ENCODE assay signal across 23 mouse cellular contexts in the genomic region with DNA sequence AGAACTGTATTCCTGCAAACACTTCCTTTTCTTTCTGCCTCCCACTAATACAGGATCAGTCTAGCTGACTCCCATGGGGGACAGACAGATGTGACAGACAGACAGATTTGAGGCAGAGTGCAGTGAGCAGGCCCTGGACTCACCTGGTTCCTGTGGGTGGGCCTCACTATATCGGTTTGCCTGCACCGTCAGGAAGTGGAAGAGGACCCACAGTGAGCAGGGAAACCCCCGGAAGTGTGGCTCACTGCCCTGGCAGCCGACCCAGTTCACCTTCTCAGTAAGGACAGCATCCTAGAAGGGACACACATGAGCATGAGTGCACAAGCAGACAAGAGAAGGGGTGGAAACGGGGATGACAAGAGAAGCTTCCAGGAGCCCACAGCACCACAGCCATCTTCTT. TPM values are rescaled to one million over a fixed set of nuclear protein-coding genes. Genes with fewer than 3 reads are reported as not detected.
A peak's percentile ranks its signal among the peaks of the same experiment; 100 is the strongest.
DNase-seq lines count a peak whose midpoint lies in the region; ATAC-seq lines count a peak whose summit lies in the region.
"Had no signal": no experiment of that assay in that cellular context is flagged by ENCODE, and none has a peak within 500 bp of the region (broad histone marks: within the 10 kb centered on the region; RNA-seq: fewer than 3 reads in every experiment).

No protein-coding gene starts in this region.

- intact Hi-C loops in left cerebral cortex, postnatal 4 days (cut with DNase I) = no loop called here

- no peak overlapping the region for H3K27ac ChIP-seq in kidney, embryonic 15.5 days
- H3K27ac ChIP-seq: embryonic facial prominence, embryonic 10.5 days; kidney, postnatal 0 days; limb, embryonic 15.5 days; neural tube, embryonic 12.5 days; stomach, postnatal 0 days had no signal

- no peaks in the 10 kb centered on the region for H3K9me3 ChIP-seq in kidney, embryonic 15.5 days (replicated peaks)
- H3K9me3 ChIP-seq: embryonic facial prominence, embryonic 10.5 days; limb, embryonic 15.5 days; neural tube, embryonic 12.5 days had no signal

- WGBS in kidney, embryonic 15.5 days = 60% methylated on average over 5 of the region's 5 CpGs

- no peak overlapping the region for H3K9ac ChIP-seq in kidney, embryonic 15.5 days
- H3K9ac ChIP-seq: limb, embryonic 15.5 days; neural tube, embryonic 12.5 days had no signal

- H3K4me3 ChIP-seq in kidney, embryonic 15.5 days (replicated peaks) = no peak overlapping the region
- H3K4me3 ChIP-seq: embryonic facial prominence, embryonic 10.5 days; limb, embryonic 15.5 days; neural tube, embryonic 12.5 days had no signal

- peaks cover 8% of the 10 kb centered on the region for H3K4me1 ChIP-seq in kidney, embryonic 15.5 days

- H3K27me3 ChIP-seq in splenic B cell, adult 2 months (ENCODE audit: control insufficient read depth, insufficient read depth, low read length, poor library complexity, severe bottlenecking) = no peaks in the 10 kb centered on the region
- H3K27me3 ChIP-seq in kidney, embryonic 15.5 days = no peaks in the 10 kb centered on the region
- H3K27me3 ChIP-seq: limb, embryonic 15.5 days had no signal

- no peaks in the 10 kb centered on the region; the same call in 1 of the 2 replicates for H3K36me3 ChIP-seq in splenic B cell, adult 2 months (ENCODE audit: control insufficient read depth, insufficient read depth, low read length, poor library complexity, severe bottlenecking)
- H3K36me3 ChIP-seq in kidney, embryonic 15.5 days = peaks cover 53% of the 10 kb centered on the region

- H3K4me2 ChIP-seq in kidney, embryonic 15.5 days = no peak overlapping the region
- H3K4me2 ChIP-seq: limb, embryonic 15.5 days; neural tube, embryonic 12.5 days had no signal

- DNase-seq in CD4-positive, CD25-positive, alpha-beta regulatory T cell, adult 2 months (ENCODE audit: low read depth, low spot score) = peak; percentile 61
- DNase-seq in splenic B cell, adult 2 months (ENCODE audit: low read depth, low spot score) = peak; percentile 64
- DNase-seq in thymus, postnatal 36 days = peak; percentile 54 to 70
- no peak for DNase-seq in lung, postnatal 10 days
- DNase-seq in left cerebral cortex, postnatal 4 days = no peak
- DNase-seq: adrenal gland, adult 2 months; cerebellum, adult 8-10 months; gastrocnemius, postnatal 14 days; heart, adult 18-20 months; kidney, adult 11 months had no signal

- ATAC-seq in activated CD4-positive, CD25-positive, alpha-beta regulatory T cell, adult 4 months = peak; percentile 60
- no peak for ATAC-seq in kidney, embryonic 15.5 days (replicated peaks; ENCODE audit: low FRiP score)
- ATAC-seq: hindbrain, embryonic 16.5 days had no signal

RNA-seq across cellular contexts. Expression of gene Qsox1, which starts 30.3 kb away (rescaled TPM):
- 10 to 100 TPM; 26.9 to 46.2 TPM for polyA plus RNA-seq in activated CD4-positive, CD25-positive, alpha-beta regulatory T cell, adult 4 months (2017; shearing (Covaris generic))
- 28.2 and 29.4 TPM in 2 replicates for polyA plus RNA-seq in kidney, embryonic 15.5 days (2015; fragmentation: Nextera tagmentation; extraction: Ambion mirVana)
- 10 to 100 TPM; 34.2 to 35.0 TPM for total RNA-seq in left cerebral cortex, postnatal 4 days (2021)

RNA-seq across cellular contexts. Expression of gene Lhx4, which starts 30.9 kb away (rescaled TPM):
- under 1 TPM in 1 of 2 experiments, not detected in 1; 0.42 TPM for polyA plus RNA-seq in activated CD4-positive, CD25-positive, alpha-beta regulatory T cell, adult 4 months (2017; shearing (Covaris generic))
- not detected in 2 replicates for polyA plus RNA-seq in kidney, embryonic 15.5 days (2015; fragmentation: Nextera tagmentation; extraction: Ambion mirVana)
- under 1 TPM in 1 of 2 experiments, not detected in 1; 0.14 TPM for total RNA-seq in left cerebral cortex, postnatal 4 days (2021)
- total RNA-seq: common myeloid progenitor, adult 5-6 weeks; gastrocnemius, postnatal 14 days; heart, adult 18-20 months; hematopoietic stem cell, adult 5-6 weeks; left cerebral cortex, postnatal 25 days had no signal
- polyA plus RNA-seq: kidney, postnatal 0 days; liver, embryonic 16.5 days; small intestine, adult 2 months had no signal

Comparison
In these comparisons a context has a peak if more than half of its experiments do, and no peak if none do; other contexts are left out.
1. DNase-seq: peak in CD4-positive, CD25-positive, alpha-beta regulatory T cell, adult 2 months (single experiment), splenic B cell, adult 2 months (single experiment) and thymus, postnatal 36 days (2 of 2); none in lung, postnatal 10 days (single experiment) and left cerebral cortex, postnatal 4 days (single experiment).